Mouse (Mus musculus): Measurements from ENCODE around the gene Fam102a. TPM values are rescaled to one million over a fixed set of nuclear protein-coding genes. Genes with fewer than 3 reads are reported as not detected.

Fam102a gene
- total RNA-seq, 4 experiments from 2014 or later, result 1.6 to 3.8 (median 2.9) TPM

DNA sequence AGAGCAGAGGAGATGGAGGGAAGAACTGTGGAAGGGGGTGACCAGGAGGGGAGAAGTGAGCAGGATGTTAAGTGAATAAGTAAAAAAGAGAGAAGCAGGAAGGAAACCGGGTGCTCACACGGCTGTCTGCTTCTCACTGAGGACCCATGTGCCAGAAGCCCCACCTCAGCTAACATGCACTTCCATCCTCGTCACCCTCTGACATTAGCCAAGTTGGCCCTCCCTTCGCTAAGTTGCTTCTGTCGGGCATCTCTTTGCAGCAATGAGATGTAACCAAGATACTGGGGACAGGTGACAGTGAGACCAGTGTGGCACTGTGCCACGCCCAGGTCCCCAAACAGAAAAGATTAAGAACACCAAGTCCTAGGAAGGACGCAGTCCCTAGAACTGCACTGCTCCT is 22.5 kb upstream of the Fam102a start:
- no peak for DNase-seq (ENCODE audit: low spot score in 2 of 2)

DNA sequence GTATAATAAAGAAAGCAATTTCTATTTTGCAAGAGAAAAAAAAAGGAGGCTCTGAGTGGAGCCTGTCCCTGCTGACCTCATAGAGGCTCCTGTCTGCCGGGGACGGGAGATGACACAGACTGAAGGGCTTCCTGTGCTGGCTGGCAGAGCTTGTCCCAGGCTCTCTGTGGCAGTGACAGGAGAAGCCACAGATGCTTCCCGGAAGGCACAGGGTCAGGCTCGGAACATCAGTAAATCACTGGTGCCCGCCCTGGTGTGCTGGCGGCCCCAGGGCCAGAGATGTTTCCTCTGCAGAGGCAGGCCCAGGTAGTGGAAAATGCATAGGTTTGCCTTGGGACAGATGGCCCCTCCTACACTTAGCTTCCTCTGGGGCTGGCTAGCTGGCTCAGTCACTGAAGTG is 20.8 kb upstream of the Fam102a start:
- DNase-seq (ENCODE audit: low spot score in 2 of 2), result no peak

DNA sequence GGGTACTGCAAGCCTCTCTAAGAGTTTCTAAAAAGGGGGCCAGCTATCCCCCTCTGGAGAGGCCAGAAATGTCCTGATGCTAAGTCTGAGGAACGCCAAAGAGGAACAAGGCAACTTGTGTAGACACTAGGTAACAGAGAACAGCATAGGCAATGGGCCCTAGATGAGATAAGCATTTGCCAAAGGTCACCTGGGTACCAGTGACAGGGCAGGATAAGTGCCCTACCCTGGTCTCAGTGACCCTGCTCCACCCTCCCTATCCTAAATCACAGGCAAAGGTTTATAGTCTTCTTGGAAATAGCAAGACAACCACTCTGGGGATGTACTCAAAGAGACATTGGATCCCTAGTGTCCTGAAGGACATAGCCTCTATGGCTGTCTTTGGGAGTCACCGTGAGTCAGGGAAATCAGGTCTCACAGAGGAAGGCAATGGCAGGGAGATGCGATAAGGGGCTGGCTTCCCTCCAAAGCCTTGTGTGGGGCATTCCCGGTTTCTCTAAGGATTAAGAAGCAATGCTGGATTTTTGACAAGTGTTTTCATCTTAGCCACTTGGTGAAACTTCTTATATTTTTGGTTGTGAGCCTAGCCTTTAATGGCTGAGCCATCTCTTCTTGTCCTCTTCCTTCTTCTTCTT is 17.8 kb upstream of the Fam102a start:
- DNase-seq (ENCODE audit: low spot score in 2 of 2), result no peak

DNA sequence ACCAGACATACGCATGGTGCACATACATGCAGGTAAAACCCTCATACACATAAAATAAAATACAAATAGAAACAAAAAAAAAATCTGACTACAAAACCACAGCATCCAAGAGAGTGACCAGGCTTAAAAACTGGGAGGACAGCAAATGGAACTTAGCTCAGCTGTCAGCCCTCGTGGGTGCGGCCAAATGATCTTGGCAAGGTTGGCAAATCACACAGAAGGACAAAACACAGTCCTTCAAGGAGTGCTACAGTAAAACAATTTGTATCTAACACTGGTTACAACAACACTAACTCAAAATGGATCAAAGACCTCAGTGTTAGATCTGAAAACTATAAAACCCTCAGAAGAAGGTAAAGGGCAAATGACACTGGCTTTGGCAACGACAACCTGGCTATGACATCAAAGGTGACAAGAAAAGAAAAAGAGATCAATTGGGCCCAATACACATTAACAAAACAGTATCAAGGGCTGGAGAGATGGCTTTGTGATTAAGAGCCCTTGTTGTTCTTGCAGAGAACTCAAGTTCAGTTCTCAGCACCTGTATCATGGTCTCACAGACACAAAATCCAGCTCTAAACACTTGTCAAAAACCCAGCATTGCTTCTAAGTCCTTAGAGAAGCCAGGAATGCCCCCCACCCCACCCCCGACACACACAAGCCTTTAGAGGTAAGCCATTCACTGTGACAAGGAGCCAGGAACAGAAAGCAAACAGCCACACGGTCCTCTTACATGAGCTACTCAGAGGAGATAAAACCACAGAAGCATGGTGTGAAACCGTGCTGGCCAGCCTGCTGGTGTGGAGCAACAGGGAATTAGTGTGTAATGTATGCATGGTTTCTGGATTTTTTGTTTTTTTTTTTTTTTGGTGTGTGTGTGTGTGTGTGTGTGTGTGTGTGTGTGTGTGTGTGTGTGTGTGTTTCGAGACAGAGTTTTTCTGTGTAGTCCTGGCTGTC is 14.8 kb upstream of the Fam102a start:
- no peak for DNase-seq (ENCODE audit: low spot score in 2 of 2)

DNA sequence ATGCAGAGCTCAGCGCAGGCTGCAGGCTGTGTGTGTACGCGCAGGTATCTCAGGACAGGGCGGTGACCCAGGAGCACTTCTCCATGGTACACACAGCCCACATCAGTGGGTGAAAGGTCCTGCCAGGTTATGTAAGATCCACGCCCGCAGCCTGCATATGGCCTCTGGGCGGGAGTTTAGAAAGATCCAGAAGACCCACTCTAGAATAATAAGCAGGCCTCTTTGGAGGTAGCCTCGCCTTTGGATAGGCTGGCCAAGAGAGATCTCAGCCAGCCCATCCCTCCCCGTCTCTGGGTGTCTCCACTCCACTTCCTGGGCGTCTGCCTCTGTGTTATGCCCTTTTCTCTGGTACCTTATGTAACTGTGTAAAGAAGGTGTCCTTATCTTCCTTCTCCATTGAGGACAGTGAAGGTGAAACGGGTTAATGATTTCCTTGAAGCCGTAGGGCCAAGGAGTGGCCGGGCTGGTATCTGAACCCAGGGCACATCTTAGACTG is 10.5 kb upstream of the Fam102a start:
- DNase-seq (ENCODE audit: low spot score in 2 of 2), result no peak

DNA sequence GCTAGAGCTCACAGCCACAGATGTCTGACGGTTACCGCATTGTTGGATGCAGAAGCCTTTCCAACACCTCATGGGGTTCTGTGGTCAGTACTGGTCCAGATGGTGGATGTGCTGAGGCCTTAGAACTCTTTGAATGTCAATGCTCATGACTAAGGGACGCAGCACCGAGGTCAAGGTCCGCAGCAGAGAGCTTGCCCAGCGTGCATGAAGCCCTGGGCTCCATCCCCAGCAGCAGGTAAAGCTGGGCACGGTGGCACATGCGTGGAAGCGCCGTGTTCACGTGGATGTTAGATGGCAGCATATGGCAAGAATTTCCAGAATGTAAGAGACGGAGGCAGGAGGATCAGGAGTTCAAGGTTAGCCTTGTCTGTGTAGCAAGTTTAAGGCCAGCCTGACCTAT is 9.3 kb upstream of the Fam102a start:
- no peak for DNase-seq (ENCODE audit: low spot score in 2 of 2)

DNA sequence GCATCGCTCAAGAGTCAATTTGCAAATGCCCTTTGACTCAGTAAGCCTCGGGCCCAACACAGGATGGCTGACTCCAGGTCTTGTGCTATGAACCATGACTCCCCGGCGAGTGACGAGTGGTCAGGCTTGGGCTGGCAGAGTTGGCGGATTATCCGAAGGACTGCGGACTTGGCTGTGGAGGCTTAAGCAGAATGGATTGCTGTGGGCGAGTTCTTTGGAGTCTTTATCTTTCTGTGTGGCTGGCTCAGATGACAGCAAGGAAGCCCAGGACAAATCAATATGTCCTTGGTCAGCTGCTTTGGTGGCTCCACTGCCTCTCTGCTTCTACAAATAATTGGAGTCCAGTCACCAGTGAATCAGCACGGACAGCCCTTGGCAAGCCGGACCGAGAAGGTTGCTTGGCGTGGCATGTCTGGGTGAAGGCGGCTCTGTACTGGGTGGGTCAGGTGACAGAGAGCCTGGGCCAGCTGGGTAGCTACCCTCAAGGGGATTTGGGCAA is 7.6 kb upstream of the Fam102a start:
- DNase-seq (ENCODE audit: low spot score in 2 of 2), result no peak

DNA sequence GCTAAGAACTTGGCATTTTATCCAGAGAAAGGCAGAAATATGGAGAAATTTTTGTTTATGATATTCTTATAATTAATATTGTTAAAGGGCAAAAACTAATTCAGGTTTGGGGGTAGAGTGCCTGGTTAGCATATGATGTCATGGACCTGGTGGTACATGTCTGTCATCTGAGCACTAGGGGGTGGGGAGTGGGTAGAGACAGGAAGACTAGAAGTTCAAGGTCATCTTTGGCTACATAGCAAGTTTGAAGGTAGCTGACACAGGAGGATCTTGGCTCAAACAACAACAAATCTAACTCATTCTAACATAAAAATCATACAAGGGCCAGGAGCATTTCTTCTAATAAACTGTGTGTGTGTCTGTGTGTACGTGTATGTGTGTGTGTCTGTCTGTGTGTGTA is 6.8 kb upstream of the Fam102a start:
- DNase-seq (ENCODE audit: low spot score in 2 of 2), result no peak

DNA sequence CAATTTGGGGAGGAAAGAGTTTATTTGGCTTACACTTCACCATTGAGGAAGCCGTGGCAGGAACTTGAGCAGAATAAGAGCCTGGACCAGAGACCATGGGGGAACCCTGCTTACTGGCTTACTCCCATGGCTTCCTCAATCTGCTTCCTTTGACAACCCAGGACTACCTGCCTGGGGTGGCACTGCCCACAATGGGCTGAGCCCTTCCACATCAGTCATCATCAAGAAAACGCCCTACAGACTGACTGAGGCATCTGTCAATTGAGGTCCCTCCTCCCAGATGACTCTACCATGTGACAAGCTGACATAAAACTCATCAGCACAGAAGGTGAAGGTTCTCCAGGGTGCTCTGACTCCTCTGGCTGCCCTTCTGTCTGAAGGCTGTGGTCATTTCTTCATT is 4.7 kb upstream of the Fam102a start:
- DNase-seq (ENCODE audit: low spot score in 2 of 2), result no peak

DNA sequence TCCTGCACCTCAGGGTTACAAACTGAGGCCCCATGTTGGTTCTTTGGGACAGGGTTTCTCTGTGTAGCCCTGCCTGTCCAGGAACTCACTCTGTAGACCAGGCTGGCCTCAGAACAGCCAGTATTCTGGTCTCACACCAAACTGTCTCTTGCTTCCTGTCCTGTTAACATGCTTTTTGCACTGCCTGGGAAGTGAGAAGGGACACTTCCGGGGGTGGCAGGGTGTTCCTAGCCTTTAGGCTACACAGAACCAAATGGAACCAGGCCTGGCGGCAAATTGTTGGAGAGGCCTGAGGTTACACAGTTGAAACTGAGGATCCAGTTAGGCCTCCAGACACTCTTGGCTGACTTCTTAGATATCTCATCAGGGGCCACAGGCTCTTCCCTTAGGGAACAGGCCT is 2.0 kb upstream of the Fam102a start:
- no peak for DNase-seq (ENCODE audit: low spot score in 2 of 2)

DNA sequence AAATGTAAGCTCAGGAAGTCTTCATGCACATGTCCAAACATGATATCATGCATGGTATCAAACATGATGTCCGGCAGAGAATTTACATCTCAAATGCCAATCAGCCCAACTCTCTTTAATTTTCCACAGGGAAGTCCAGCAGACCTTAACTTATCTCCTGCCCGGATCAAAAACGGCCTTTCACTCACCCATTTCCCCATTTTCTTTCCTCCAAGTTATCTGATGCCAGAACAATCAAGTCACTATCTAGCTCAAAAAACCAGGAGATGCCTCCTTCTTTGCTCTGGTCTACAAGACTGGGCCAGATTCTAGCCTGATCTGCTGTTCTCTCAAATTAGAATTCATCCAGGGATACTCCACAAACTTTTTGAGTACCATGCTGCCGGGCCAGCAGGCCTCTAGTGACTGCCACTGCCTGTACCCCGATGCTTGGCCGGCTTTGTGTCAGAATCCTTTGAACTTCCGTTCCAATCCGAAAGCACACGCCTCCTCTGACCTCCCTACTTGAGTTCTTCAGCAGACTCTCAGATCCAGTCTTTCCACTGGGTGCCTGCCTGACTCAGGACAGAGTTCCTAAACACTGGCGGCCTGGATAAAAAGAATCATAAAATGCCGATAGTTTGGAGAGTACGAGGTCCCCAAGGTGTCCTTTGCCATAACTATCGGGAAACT is 935 bp upstream of the Fam102a start:
- DNase-seq (ENCODE audit: low spot score in 2 of 2), result peak in 1 of 2 experiments; percentile 33

DNA sequence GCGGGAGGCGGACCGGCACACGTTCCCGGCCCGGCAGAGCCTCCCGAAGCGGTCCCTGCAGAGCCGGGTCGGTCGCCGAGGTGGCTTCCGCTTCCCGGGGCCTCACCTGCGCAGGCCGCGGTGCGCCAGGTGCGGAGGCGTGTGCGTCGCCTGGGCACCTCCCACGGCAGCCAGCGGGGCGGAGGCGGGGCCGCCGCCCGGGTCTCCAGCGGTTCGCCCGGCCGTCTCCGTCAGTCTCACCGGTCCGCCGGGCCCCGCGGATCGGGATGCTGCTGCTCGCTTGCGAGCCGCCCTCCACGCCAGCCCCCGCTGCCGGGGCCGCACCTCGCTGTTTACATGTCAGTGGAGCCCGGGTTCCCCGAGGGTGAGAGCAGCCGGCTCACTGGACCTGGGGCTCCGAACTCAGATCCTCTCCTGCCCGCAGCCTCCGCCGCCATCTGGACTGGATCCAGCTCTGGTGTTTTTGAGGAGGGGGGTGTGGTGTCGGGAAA is 414 bp downstream of the Fam102a start:
- DNase-seq (ENCODE audit: low spot score in 2 of 2), result peak in 1 of 2 experiments; percentile 43

DNA sequence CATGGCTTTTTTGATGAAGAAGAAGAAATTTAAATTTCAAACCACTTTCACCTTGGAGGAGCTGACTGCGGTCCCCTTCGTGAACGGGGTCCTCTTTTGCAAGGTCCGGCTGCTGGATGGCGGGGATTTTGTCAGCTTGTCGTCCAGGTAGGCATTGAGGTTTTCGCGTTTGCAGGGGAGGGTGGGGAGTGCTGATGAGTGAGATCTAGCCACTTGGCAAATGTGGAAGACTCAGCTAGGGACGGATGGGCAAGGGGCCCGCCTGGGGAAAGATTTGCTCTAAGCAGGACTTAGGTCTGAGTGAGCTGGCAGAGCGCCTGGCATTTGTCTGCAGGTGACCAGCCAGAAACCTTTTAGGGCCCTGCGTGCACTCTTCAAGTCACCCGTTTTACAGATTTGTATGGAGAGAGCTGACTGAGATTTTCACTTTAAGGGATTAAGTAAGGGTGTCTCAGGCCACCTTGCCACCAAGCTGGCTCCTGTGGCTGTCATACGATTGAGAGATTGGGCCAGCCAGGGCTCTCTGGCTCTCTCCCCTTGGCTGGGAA is 1.0 kb downstream of the Fam102a start:
- no peak for DNase-seq (ENCODE audit: low spot score in 2 of 2)

DNA sequence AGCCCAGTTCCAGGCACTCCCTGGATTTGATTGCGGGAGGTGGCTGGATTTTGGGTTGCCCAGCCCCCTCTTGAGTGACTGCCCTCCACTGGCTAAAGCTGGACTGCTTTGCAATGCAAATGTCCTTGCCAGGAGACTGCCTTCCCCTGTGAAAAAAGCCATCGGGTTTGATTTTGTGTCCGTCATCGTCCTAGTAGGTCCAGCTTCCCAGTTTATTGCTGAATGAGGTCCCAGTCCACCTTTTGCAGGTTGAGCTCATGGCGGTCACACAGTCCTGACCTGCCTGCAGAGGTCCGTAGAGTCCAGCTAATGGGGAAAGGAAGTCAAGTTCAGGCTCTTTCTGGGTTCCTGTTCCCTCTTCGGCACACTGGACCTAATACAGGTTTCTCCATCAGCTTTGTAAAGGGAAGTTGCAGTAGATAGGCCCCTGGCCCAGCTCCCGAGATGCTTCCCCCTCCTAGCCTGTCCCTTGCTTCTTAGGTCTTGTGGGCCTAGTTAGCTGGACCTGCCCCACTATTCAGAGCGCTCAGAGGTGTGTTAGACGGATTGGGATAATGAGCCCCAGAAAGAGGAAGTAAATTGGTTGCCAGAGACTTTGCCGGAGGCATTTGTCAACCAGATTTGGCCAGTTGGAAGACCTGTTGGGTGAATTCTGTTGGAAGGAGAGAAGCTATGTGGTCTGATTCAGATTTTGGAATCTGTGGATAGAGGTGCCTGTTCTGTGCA is 1.7 kb downstream of the Fam102a start:
- DNase-seq (ENCODE audit: low spot score in 2 of 2), result peak in 1 of 2 experiments; percentile 37

DNA sequence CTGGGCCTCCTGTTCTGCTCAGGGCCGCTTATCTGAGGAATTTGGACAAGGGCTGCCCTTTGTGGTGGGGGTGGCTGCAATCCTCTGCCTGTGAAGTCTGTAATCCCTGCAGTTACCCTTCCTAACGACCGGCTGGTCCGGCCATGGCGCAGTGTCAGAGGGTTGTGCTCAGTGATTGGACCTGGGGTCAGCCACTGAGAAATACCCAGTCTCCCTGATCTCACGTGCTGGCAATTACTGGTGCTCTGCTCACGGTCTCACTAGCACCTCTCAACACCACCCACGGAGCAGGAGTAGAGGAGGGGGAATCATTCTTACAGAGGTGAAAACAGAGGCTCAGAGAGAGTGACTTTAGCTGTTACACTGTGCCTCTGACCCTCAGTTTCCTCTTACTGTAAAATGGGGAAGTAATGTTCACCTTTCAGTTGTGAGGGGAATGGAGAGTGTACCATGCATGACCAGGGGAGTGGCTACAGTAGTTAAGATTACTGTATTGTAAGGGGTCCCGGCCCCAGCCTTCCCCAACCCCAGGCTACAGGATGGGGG is 2.3 kb downstream of the Fam102a start:
- DNase-seq (ENCODE audit: low spot score in 2 of 2), result no peak

DNA sequence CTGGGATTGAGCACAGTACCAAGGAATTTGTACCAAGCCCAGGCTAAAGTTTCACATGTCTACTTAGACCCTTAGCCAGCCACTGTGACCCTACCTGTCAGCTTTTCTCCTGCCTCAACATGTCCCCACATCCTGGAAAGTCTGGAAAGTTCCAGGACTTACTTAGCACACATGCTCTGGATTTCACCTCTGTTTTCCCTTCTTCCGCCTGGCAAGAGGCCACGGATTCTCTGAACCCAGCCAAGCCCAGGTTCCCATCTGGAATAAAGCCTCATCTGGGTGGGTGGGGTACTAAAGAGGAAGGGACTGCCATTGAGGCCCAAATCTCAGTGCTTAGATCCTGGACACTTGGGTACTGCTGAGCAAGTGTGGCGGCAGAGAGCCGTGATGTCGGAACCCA is 2.8 kb downstream of the Fam102a start:
- no peak for DNase-seq (ENCODE audit: low spot score in 2 of 2)

DNA sequence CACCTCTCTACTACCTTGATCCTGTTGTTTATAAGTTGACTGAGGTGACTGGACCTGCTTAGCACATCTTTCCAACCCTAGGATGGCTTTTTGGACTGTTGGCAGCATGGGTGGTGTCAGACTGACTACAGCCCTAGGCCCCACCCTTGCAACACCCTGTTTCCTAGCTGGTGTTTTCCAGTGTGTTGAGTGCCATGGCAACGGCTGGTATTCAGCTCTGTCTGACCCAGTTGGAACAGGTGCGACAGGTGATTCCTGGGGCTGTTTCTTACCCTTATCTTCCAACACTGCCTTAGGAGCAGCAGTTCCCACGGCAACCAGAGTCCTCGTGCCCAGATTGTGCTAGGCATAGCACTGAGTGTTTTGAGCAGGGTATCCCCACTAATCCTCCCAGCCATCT is 3.3 kb downstream of the Fam102a start:
- DNase-seq (ENCODE audit: low spot score in 2 of 2), result no peak

DNA sequence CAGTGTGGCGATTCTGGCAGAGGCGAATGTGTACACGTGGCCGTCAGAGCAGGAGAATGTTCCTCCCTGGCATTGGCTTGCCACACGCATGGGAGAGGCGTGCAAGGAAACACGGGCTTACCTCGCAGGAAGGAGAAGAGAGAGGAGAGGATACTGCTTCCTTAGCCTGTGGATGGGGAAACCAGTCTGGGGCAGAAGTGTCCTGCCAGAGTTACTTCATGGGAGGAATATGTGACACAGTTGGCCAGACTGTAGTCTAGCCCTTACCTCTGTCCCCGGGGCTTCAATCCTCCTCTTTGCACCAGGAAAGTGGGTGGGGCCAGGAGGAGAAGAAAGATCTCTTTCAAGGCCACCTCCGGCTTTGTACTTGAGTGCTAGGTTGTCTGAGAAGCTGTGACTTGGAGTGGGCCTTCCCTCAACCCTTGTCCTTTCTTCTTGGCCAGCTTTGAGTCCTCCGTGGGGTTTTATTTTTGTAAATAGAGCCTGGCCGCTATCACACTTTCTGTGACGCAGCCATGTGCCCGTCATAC is 4.4 kb downstream of the Fam102a start:
- no peak for DNase-seq (ENCODE audit: low spot score in 2 of 2)

DNA sequence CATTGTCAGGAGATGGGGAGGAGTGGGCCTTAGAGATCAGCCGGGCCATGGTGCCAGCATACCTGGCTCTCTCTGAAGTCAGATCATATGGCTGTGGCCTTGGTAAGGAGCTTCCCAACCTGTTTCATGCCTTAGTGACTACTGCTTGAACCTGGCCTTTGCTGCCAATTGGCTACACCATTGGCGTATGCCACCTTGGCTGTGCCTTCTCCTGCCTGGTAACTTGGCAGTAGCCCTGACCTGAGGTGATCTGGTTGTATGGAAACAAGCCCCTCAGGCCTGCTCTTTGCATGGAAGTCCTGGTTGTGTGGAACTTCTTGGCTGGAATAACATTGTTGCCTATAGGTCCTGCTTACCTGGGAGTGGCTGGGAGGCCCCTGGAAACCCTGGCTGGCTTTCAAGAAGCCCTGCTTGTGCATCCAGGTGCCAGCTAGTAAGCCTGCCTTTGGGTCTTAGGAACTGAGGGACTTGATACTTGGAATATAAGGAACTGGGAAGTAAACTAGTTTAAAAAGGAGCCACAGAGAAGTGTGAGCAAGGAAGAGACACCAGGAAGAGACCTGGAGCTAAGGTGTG is 6.3 kb downstream of the Fam102a start:
- DNase-seq (ENCODE audit: low spot score in 2 of 2), result no peak

Data from gastrocnemius, adult 8-10 months (tissue).